Mouse (Mus musculus) heart, embryonic 12.5 days (tissue): Measurements from ENCODE around the gene Sertad3. TPM values are rescaled to one million over a fixed set of nuclear protein-coding genes. Genes with fewer than 3 reads are reported as not detected.

Source experiments
- ATAC-seq: fragments of 200-750 bp; cut with Nextera tagmentation; 2 replicates; pipeline ENCODE4 v1.8.0; 2017; ENCODE audit warnings: moderate TSS enrichment, moderate library complexity; ENCODE audit not compliant: insufficient number of reproducible peaks, low FRiP score
- H3K27ac ChIP-seq: fragments of 300-500 bp; sonication (generic); 2 replicates; pipeline ENCODE4 v1.5.1; 2016; ENCODE audit warnings: mild to moderate bottlenecking, moderate library complexity; ENCODE audit not compliant: poor library complexity, severe bottlenecking
- H3K27me3 ChIP-seq: fragments of 300-500 bp; sonication (generic); replicated peaks from 2 replicates; pipeline ENCODE4 v1.6.1; 2016; ENCODE audit warnings: mild to moderate bottlenecking, moderate library complexity
- H3K36me3 ChIP-seq: fragments of 300-500 bp; sonication (generic); 2 replicates; pipeline ENCODE4 v1.6.1; 2016; ENCODE audit warnings: mild to moderate bottlenecking, moderate library complexity
- H3K4me1 ChIP-seq: fragments of 300-500 bp; sonication (generic); replicated peaks from 2 replicates; pipeline ENCODE4 v1.6.1; 2016; ENCODE audit warnings: mild to moderate bottlenecking
- H3K4me2 ChIP-seq: fragments of 300-500 bp; sonication (generic); 2 replicates; pipeline ENCODE4 v1.6.1; 2016; ENCODE audit warnings: mild to moderate bottlenecking, moderate library complexity
- H3K4me3 ChIP-seq: fragments of 300-500 bp; sonication (generic); 2 replicates; pipeline ENCODE4 v1.5.1; 2016; ENCODE audit warnings: mild to moderate bottlenecking
- H3K9ac ChIP-seq: fragments of 300-500 bp; sonication (generic); 2 replicates; pipeline ENCODE4 v1.6.1; 2016; ENCODE audit warnings: mild to moderate bottlenecking, moderate library complexity
- H3K9me3 ChIP-seq: fragments of 300-500 bp; sonication (generic); replicated peaks from 2 replicates; pipeline ENCODE4 v1.6.1; 2016; ENCODE audit warnings: mild to moderate bottlenecking, moderate library complexity
- WGBS: fragments of 180-500 bp; shearing (Covaris S2); methylation state at CpG from one replicate; pipeline ENCODE4 v1.1.7; 2016; 5-methylcytosine and 5-hydroxymethylcytosine counted together
- polyA plus RNA-seq: library from polyadenylated mRNA; unstranded; fragments of >200 nt; fragmentation: Nextera tagmentation; extraction: Ambion mirVana; gene quantifications from 2 replicates; pipeline ENCODE4 v1.2.1, GENCODE M21; 2016

Sertad3 gene
- 22.8 and 23.3 TPM in 2 replicates for polyA plus RNA-seq

- Histone ChIP-seq H3K4me2 (peak within 1 kb of the TSS; percentile 68), H3K9ac (peak within 1 kb of the TSS; percentile 84), H3K36me3 (peaks cover 23% of the 10 kb centered on the region), H3K27ac (peak within 1 kb of the TSS; percentile 91), H3K27me3 (no peaks in the 10 kb centered on the region), H3K4me3 (peak within 1 kb of the TSS; percentile 82), H3K9me3 (no peaks in the 10 kb centered on the region), H3K4me1 (peaks cover 11% of the 10 kb centered on the region)
- peak; percentile 93 for ATAC-seq
- 0% methylated on average over 36 of the region's 36 CpGs for WGBS
These were observed at the start of gene Sertad3 for GRCm38 (mm10) chr7:27473156-27473834. Sertad3 (plus strand) TSS chr7:27473768.

- H3K9ac ChIP-seq, result no peak overlapping the region
- no peak overlapping the region for H3K4me2 ChIP-seq
- no peak overlapping the region for H3K27ac ChIP-seq
- ATAC-seq, result no peak
- no peaks in the 10 kb centered on the region for H3K4me1 ChIP-seq
- H3K9me3 ChIP-seq, result peaks cover 12% of the 10 kb centered on the region; the same call in 1 of the 2 replicates
- no peak overlapping the region for H3K4me3 ChIP-seq
- no peaks in the 10 kb centered on the region for H3K36me3 ChIP-seq
- no peaks in the 10 kb centered on the region for H3K27me3 ChIP-seq
- 71% methylated on average over 1 of the region's 1 CpGs for WGBS
These were observed 46.2 kb upstream of the Sertad3 start for GRCm38 (mm10) chr7:27427387-27427786.

GRCm38 (mm10) chr7:27428002-27428401 is 45.6 kb upstream of the Sertad3 start:
- no peak for ATAC-seq
- Histone ChIP-seq H3K9me3 (peaks cover 10% of the 10 kb centered on the region; the same call in 1 of the 2 replicates), H3K4me3 (no peak overlapping the region), H3K4me1 (no peaks in the 10 kb centered on the region), H3K36me3 (no peaks in the 10 kb centered on the region), H3K4me2 (no peak overlapping the region), H3K27ac (no peak overlapping the region), H3K27me3 (peaks cover 3% of the 10 kb centered on the region), H3K9ac (no peak overlapping the region)
- WGBS, result 72% methylated on average over 11 of the region's 11 CpGs

- WGBS, result 59% methylated on average over 2 of the region's 2 CpGs
- Histone ChIP-seq H3K36me3 (no peaks in the 10 kb centered on the region), H3K9me3 (peaks cover 10% of the 10 kb centered on the region; the same call in 1 of the 2 replicates), H3K4me1 (no peaks in the 10 kb centered on the region), H3K27me3 (peaks cover 14% of the 10 kb centered on the region), H3K4me2 (no peak overlapping the region), H3K9ac (no peak overlapping the region), H3K4me3 (no peak overlapping the region), H3K27ac (no peak overlapping the region)
- ATAC-seq, result no peak
These were observed 44.4 kb upstream of the Sertad3 start for GRCm38 (mm10) chr7:27429135-27429534.

GRCm38 (mm10) chr7:27433349-27433748 is 40.2 kb upstream of the Sertad3 start:
- Histone ChIP-seq H3K4me2 (no peak overlapping the region), H3K27ac (no peak overlapping the region), H3K4me1 (no peaks in the 10 kb centered on the region), H3K27me3 (peaks cover 27% of the 10 kb centered on the region), H3K9me3 (peaks cover 15% of the 10 kb centered on the region; the same call in 1 of the 2 replicates), H3K4me3 (no peak overlapping the region), H3K9ac (no peak overlapping the region), H3K36me3 (no peaks in the 10 kb centered on the region)
- ATAC-seq, result no peak; the same call in 1 of the 2 replicates
- WGBS, result 24% methylated on average over 10 of the region's 10 CpGs

GRCm38 (mm10) chr7:27433794-27434193 is 39.8 kb upstream of the Sertad3 start:
- ATAC-seq, result peak; percentile 53; the same call in 1 of the 2 replicates
- WGBS, result 12% methylated on average over 10 of the region's 10 CpGs

GRCm38 (mm10) chr7:27437544-27437943 is 36.0 kb upstream of the Sertad3 start:
- Histone ChIP-seq H3K9ac (no peak overlapping the region), H3K9me3 (peaks cover 14% of the 10 kb centered on the region), H3K27me3 (peaks cover 27% of the 10 kb centered on the region), H3K27ac (no peak overlapping the region), H3K4me1 (no peaks in the 10 kb centered on the region), H3K4me3 (no peak overlapping the region), H3K36me3 (no peaks in the 10 kb centered on the region), H3K4me2 (no peak overlapping the region)
- no peak for ATAC-seq
- 50% methylated on average over 5 of the region's 5 CpGs for WGBS

More at GRCm38 (mm10) chr7:27433794-27434193, 39.8 kb upstream of the Sertad3 start:
- no peaks in the 10 kb centered on the region for H3K36me3 ChIP-seq
- no peak overlapping the region for H3K4me2 ChIP-seq
- H3K9me3 ChIP-seq, result peaks cover 12% of the 10 kb centered on the region; the same call in 1 of the 2 replicates
- H3K27ac ChIP-seq, result no peak overlapping the region
- H3K4me1 ChIP-seq, result no peaks in the 10 kb centered on the region
- H3K4me3 ChIP-seq, result no peak overlapping the region
- peaks cover 27% of the 10 kb centered on the region for H3K27me3 ChIP-seq
- no peak overlapping the region for H3K9ac ChIP-seq

- WGBS, result 79% methylated on average over 4 of the region's 4 CpGs
- peaks cover 14% of the 10 kb centered on the region for H3K9me3 ChIP-seq
- H3K9ac ChIP-seq, result no peak overlapping the region
- H3K27me3 ChIP-seq, result peaks cover 17% of the 10 kb centered on the region
- H3K27ac ChIP-seq, result no peak overlapping the region
- ATAC-seq, result no peak
- no peaks in the 10 kb centered on the region for H3K4me1 ChIP-seq
- H3K4me2 ChIP-seq, result no peak overlapping the region
- H3K36me3 ChIP-seq, result no peaks in the 10 kb centered on the region
- H3K4me3 ChIP-seq, result no peak overlapping the region
These were observed 33.6 kb upstream of the Sertad3 start for GRCm38 (mm10) chr7:27440014-27440413.

GRCm38 (mm10) chr7:27446051-27446450 is 27.5 kb upstream of the Sertad3 start:
- 5% methylated on average over 17 of the region's 18 CpGs for WGBS
- no peak for ATAC-seq
- peak overlapping the region; percentile 71 for H3K9ac ChIP-seq
- peak overlapping the region; percentile 97 for H3K4me2 ChIP-seq
- H3K9me3 ChIP-seq, result no peaks in the 10 kb centered on the region
- peak overlapping the region; percentile 69 for H3K4me3 ChIP-seq
- H3K4me1 ChIP-seq, result peaks cover 27% of the 10 kb centered on the region
- no peak overlapping the region for H3K27ac ChIP-seq
- H3K36me3 ChIP-seq, result no peaks in the 10 kb centered on the region
- peaks cover 30% of the 10 kb centered on the region for H3K27me3 ChIP-seq

- 0 out of 2 replicates have a peak, but pooled peaks have one; percentile 1 for ATAC-seq
- Histone ChIP-seq H3K9me3 (no peaks in the 10 kb centered on the region), H3K27ac (no peak overlapping the region), H3K27me3 (peaks cover 30% of the 10 kb centered on the region), H3K9ac (peak overlapping the region; percentile 71), H3K36me3 (no peaks in the 10 kb centered on the region), H3K4me3 (peak overlapping the region; percentile 69), H3K4me1 (peaks cover 27% of the 10 kb centered on the region), H3K4me2 (peak overlapping the region; percentile 97)
- 7% methylated on average over 52 of the region's 53 CpGs for WGBS
These were observed 26.8 kb upstream of the Sertad3 start for GRCm38 (mm10) chr7:27446521-27447418.
